Mouse (Mus musculus) heart, adult 2 months (tissue): ENCODE results near the gene Ubxn7. TPM values are rescaled to one million over a fixed set of nuclear protein-coding genes. Genes with fewer than 3 reads are reported as not detected.

Source experiments
- DNase-seq, 2 experiments: peaks; one replicate each; pipeline ENCODE4 v3.0.0; 2021
- H3K27ac ChIP-seq: fragments of 200-600 bp; 2 replicates; pipeline ENCODE4 v1.8.1; 2022
- H3K27me3 ChIP-seq: fragments of 200-500 bp; 2 replicates; pipeline ENCODE4 v1.6.1; 2012; ENCODE audit warnings: mild to moderate bottlenecking, low read length, inconsistent platforms, mixed read lengths; ENCODE audit not compliant: control insufficient read depth, insufficient read depth
- H3K36me3 ChIP-seq: fragments of 200-500 bp; 2 replicates; pipeline ENCODE4 v1.6.1; 2012; ENCODE audit warnings: low read length, inconsistent platforms; ENCODE audit not compliant: control insufficient read depth, insufficient read depth
- H3K4me1 ChIP-seq: fragments of 200-500 bp; 2 replicates; pipeline ENCODE4 v1.6.1; 2011; ENCODE audit warnings: low read length; ENCODE audit not compliant: control insufficient read depth, insufficient read depth
- H3K4me3 ChIP-seq: fragments of 200-600 bp; 2 replicates; pipeline ENCODE4 v1.8.1; 2022
- H3K79me2 ChIP-seq: fragments of 200-500 bp; replicated peaks from 2 replicates; pipeline ENCODE4 v1.6.1; 2012; ENCODE audit warnings: mild to moderate bottlenecking, inconsistent platforms, low read length, moderate library complexity, mixed read lengths; ENCODE audit not compliant: control insufficient read depth, insufficient read depth
- H3K9ac ChIP-seq: fragments of 200-500 bp; 2 replicates; pipeline ENCODE4 v1.6.1; 2012; ENCODE audit warnings: low read depth, mild to moderate bottlenecking, control low read depth, inconsistent platforms, low read length, mixed read lengths
- CTCF ChIP-seq: fragments of 200-600 bp; IDR thresholded peaks from 2 replicates; pipeline ENCODE4 v1.8.1; 2022; ENCODE audit warnings: antibody characterized with exemption, mild to moderate bottlenecking, moderate library complexity
- EP300 ChIP-seq: fragments of 200-500 bp; IDR thresholded peaks from 2 replicates; pipeline ENCODE4 v1.6.1; 2011; ENCODE audit warnings: low read depth, low read length, control low read depth; ENCODE audit not compliant: insufficient read depth
- POLR2A ChIP-seq: fragments of 200-500 bp; IDR thresholded peaks from 2 replicates; pipeline ENCODE4 v1.6.1; 2011; ENCODE audit warnings: mild to moderate bottlenecking, low read depth, low read length, control low read depth; ENCODE audit not compliant: insufficient read depth
- WGBS: fragments of 180-500 bp; shearing (Covaris S2); methylation state at CpG from one replicate; pipeline ENCODE4 v1.1.7; 2018; 5-methylcytosine and 5-hydroxymethylcytosine counted together
- intact Hi-C: fragments of 180-260 bp; cut with DNase I; formaldehyde crosslinking; loops from one replicate; pipeline ENCODE4 v1.15.1; 2025
- polyA plus RNA-seq: library from polyadenylated mRNA; depleted of rRNA; stranded (reverse); fragments of >200 nt; gene quantifications from 2 replicates; pipeline ENCODE4 v1.2.3, GENCODE M21; 2012
- total RNA-seq, 2 experiments: library from RNA; stranded (reverse); gene quantifications; 2 replicates each; pipeline ENCODE4 v1.2.3; 2021

The Ubxn7 gene
- total and polyA plus RNA-seq, 3 experiments: 4.8 to 26.8 (median 23.6) TPM

DNA sequence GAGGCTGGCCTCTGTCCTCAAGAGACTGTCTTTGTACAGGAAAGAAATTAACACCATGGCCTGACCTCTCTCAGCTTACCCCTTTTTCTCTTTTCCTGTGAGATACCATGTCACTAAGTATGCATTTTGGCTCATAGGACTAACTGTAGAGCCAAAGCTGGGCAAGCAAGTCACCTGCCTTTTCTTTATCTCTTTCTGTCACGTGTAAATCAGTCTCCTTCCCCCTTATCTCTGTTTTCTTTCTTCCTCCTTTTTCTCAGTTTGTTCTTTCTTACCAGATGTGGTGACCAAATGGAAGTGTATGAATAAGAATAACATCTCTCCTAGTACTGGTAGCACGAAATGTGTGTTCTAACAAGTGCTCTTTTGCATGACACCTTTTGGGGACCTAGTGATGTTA is 52.8 kb downstream of the Ubxn7 start:
- H3K4me3 ChIP-seq: no peak overlapping the region
- no peak overlapping the region for H3K9ac ChIP-seq
- intact Hi-C loops: no loop called here
- no peaks in the 10 kb centered on the region for H3K79me2 ChIP-seq
- H3K4me1 ChIP-seq: no peaks in the 10 kb centered on the region
- DNase-seq: no peak
- peaks cover 4% of the 10 kb centered on the region; the same call in 1 of the 2 replicates for H3K36me3 ChIP-seq
- no peaks in the 10 kb centered on the region for H3K27me3 ChIP-seq
- TF ChIP-seq CTCF: no peak
- TF ChIP-seq EP300: no peak
- no peak for TF ChIP-seq POLR2A
- 60% methylated on average over 2 of the region's 2 CpGs for WGBS
- H3K27ac ChIP-seq: no peak overlapping the region

DNA sequence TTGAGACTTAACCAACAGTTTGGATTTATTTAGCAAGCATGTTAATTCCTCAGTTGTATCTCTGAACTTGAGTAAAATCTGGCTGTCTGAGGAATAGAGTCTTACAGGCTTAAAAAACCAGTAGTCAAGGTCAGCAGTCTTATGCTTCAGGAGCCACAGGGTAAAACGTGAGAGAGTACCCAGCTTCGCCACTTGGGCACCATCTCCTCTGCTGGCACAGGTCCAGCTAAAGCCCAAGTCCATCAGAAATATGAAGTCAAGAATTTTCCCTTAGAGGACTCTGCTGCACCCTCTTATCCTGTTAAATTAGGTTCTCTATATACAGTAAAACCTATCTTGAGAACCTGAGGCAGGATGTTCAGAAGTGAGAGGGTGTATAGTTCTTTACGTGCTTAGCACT is 54.8 kb downstream of the Ubxn7 start:
- WGBS: 86% methylated on average over 3 of the region's 3 CpGs
- Histone ChIP-seq H3K79me2 (no peaks in the 10 kb centered on the region), H3K27ac (no peak overlapping the region), H3K9ac (no peak overlapping the region), H3K36me3 (peaks cover 4% of the 10 kb centered on the region; the same call in 1 of the 2 replicates), H3K27me3 (no peaks in the 10 kb centered on the region), H3K4me3 (no peak overlapping the region), H3K4me1 (no peaks in the 10 kb centered on the region)
- TF ChIP-seq CTCF: no peak
- no peak for TF ChIP-seq POLR2A
- no peak for TF ChIP-seq EP300
- DNase-seq: no peak
- intact Hi-C loops: no loop called here

DNA sequence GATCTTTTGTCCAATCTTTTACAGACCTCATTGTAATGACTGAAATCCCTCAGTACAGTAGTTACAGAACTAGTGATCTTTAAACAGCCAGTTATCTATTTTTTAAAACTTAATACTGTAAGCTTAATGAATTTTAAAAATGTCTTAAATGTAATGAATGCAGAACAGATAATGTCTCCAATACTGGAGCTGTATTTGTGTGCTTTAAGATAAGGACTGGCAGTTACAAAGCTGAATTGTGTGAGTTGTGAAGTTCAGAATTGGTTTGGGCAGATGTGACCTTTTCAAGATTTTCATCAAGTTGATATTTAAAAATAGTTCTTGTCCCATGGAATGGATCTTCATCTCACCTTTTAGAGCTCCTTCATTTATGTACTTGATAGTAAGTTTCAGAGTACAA is 57.0 kb downstream of the Ubxn7 start:
- Histone ChIP-seq H3K79me2 (no peaks in the 10 kb centered on the region), H3K27me3 (no peaks in the 10 kb centered on the region), H3K27ac (no peak overlapping the region), H3K9ac (no peak overlapping the region), H3K36me3 (peaks cover 2% of the 10 kb centered on the region; the same call in 1 of the 2 replicates), H3K4me3 (no peak overlapping the region), H3K4me1 (no peaks in the 10 kb centered on the region)
- DNase-seq: no peak
- intact Hi-C loops: no loop called here
- TF ChIP-seq CTCF (no peak), EP300 (no peak), POLR2A (no peak)

DNA sequence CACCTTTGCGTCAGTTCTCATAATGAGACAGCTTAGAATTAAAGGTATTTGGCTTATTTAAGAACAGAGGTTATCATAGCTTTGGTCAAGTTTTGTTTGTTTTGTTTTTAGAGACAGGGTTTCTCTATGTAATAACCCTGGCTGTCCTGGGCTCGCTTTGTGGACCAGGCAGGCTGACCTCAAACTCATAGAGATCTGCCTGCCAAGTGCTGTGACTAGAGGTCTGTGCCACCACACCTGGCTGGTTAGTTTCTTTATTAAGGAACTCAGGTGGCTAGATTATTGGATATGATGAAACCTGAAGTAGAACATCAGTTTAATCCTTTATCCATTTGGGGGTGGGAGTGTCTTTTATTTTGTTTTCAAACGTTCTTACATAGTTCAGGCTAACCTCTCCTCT is 57.8 kb downstream of the Ubxn7 start:
- WGBS: 77% methylated on average over 3 of the region's 3 CpGs
- Histone ChIP-seq H3K27me3 (no peaks in the 10 kb centered on the region), H3K79me2 (no peaks in the 10 kb centered on the region), H3K4me1 (no peaks in the 10 kb centered on the region), H3K36me3 (peaks cover 2% of the 10 kb centered on the region; the same call in 1 of the 2 replicates), H3K9ac (no peak overlapping the region), H3K27ac (no peak overlapping the region), H3K4me3 (no peak overlapping the region)
- DNase-seq: no peak
- TF ChIP-seq EP300 (no peak), POLR2A (no peak), CTCF (no peak)
- intact Hi-C loops: no loop called here

DNA sequence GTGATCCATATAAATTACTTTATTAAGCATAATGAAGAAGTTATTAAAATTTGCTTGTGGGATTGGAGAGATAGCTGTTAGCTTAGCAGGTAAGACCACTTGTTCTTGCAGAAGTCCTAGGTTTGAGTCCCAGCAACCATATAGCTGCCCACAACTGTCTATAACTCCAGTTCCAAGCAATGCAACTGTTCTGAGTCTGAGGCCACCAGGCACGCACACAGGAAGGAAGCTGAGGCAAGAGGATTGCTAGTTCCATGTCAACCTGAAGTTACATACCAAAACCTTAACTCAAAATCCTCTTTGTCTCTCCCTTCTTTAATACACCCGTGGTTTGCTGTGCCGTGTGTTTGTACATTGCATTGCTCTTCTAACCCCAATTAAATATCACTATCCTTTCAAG is 58.8 kb downstream of the Ubxn7 start:
- no peak for TF ChIP-seq EP300

DNA sequence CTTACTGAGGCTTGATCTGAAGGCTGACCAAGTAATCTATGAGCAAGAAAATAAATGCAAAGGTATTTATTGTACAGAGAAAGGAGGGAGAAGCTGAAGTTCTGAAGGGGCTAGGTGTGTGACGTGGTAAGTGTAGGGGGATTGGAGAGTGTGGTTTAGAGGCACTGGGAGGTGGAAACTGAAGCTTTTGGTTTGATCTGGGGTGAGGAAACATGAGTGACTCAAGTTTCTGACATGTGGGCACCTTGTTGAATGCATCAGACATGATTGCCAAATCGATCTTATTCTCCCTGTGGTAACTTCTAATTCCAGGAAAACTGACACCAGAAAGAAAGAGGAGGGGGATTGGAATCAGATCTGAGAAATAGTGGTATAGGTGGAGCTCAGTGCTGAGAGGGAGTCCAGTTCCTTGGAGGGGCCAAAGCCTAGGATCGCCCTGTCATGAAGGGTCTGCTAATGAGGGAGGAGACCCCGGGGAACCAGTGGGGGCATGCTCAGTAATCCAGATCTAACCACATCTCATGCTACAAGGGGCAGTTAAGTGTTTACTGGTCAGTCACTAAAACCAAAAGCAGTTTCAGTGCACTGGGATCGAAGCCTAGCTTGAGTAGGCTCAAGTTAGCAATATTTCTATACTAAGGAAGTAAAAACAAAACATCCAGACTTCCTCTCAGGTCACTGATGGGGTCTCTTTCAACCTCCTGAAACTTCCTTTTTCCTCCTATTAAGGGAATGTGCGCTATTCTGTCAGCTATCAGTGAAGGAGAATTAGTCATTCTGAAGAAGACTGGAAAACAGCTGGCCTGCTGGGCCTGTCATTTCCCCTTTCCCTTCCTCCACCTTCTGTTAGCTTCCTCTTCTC is 63.9 kb downstream of the Ubxn7 start:
- peak in 1 of 2 experiments; percentile 31 for DNase-seq
- Histone ChIP-seq H3K9ac (0 out of 2 replicates have a peak overlapping the region, but pooled peaks have one; percentile 20), H3K36me3 (no peaks in the 10 kb centered on the region), H3K4me1 (peaks cover 4% of the 10 kb centered on the region), H3K4me3 (no peak overlapping the region), H3K27me3 (no peaks in the 10 kb centered on the region), H3K27ac (peak overlapping the region; percentile 43), H3K79me2 (no peaks in the 10 kb centered on the region)
- 49% methylated on average over 6 of the region's 6 CpGs for WGBS
- no peak for TF ChIP-seq CTCF
- no peak for TF ChIP-seq EP300
- no peak for TF ChIP-seq POLR2A
- intact Hi-C loops: no loop called here

More for the DNA sequence above, 58.8 kb downstream of the Ubxn7 start:
- no peak overlapping the region for H3K4me3 ChIP-seq
- H3K4me1 ChIP-seq: peaks cover under 1% of the 10 kb centered on the region
- 94% methylated on average over 3 of the region's 3 CpGs for WGBS
- no peaks in the 10 kb centered on the region for H3K27me3 ChIP-seq
- intact Hi-C loops: no loop called here
- DNase-seq: no peak
- H3K9ac ChIP-seq: no peak overlapping the region
- no peaks in the 10 kb centered on the region for H3K79me2 ChIP-seq
- 0 out of 2 replicates have a peak, but pooled peaks cover 2% of the 10 kb centered on the region for H3K36me3 ChIP-seq
- H3K27ac ChIP-seq: no peak overlapping the region
